Mouse (Mus musculus) small intestine, adult 2 months (tissue): ENCODE results near the gene Nphs1.

Experiments
- CTCF ChIP-seq: fragments of 200-500 bp; IDR thresholded peaks from 2 replicates; pipeline ENCODE4 v1.5.1; 2012; ENCODE audit warnings: low read depth, mild to moderate bottlenecking, control low read depth, inconsistent platforms, low read length, moderate library complexity, mixed read lengths; ENCODE audit not compliant: insufficient replicate concordance, insufficient read length; ENCODE audit errors: extremely low read depth
- POLR2A ChIP-seq: fragments of 200-500 bp; IDR thresholded peaks from 2 replicates; pipeline ENCODE4 v1.6.1; 2012; ENCODE audit warnings: low read depth, mild to moderate bottlenecking, control low read depth, inconsistent platforms, low read length, moderate library complexity

DNA sequence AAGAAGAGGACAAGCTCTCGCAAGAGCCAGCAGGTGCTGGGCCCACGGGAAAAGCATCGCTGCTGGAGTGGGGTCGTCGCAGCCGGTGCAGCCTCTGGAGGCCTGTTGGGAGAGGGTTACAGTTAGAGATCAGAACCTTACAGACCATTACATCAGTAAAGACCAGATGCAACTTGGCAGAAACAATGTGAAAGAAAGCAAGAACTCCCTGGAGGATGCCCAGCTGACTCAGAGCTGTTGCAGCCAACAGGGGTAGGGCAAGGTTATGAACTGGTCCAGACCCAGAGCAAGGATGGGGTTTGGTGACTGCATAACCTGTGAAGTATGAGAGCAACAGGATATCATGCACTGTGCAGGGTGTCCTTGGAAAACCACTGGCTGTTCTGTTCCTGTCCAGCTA, 66.4 kb downstream of the Nphs1 start:
- TF ChIP-seq CTCF, result no peak
- TF ChIP-seq POLR2A, result no peak
